Mouse (Mus musculus): ENCODE measurements around the gene Cmtm4. TPM values are rescaled to one million over a fixed set of nuclear protein-coding genes. Genes with fewer than 3 reads are reported as not detected.

Gene Cmtm4
- total and polyA plus RNA-seq, 3 experiments: 6.5 to 31.1 (median 12.0) TPM

GRCm38 (mm10) chr8:104374864-104375846 is 20.5 kb downstream of the Cmtm4 start:
- H3K79me2 ChIP-seq (ENCODE audit: control insufficient read depth, insufficient read depth, low read length, poor library complexity): peaks cover 2% of the 10 kb centered on the region; the same call in 1 of the 2 replicates
- no peaks in the 10 kb centered on the region for H3K4me1 ChIP-seq (ENCODE audit: control insufficient read depth in 1 of 2, insufficient read depth in 2 of 2, low read length in 2 of 2)
- H3K9ac ChIP-seq (ENCODE audit: control insufficient read depth, low read depth, low read length, poor library complexity, severe bottlenecking): no peak overlapping the region
- TF ChIP-seq JUND (IDR thresholded peaks at IDR 0.05; ENCODE audit: low read depth, low read length) (no peak), MXI1 (IDR thresholded peaks at IDR 0.05; ENCODE audit: low read depth, low read length) (no peak), ZMIZ1 (IDR thresholded peaks at IDR 0.05; ENCODE audit: low read depth, low read length) (no peak), CHD2 (IDR thresholded peaks at IDR 0.05; ENCODE audit: low read length) (no peak), NELFE (IDR thresholded peaks at IDR 0.05; ENCODE audit: low read depth, low read length) (no peak), ELF1 (IDR thresholded peaks at IDR 0.05; ENCODE audit: low read depth, low read length) (no peak), HCFC1 (IDR thresholded peaks at IDR 0.05; ENCODE audit: low read depth, low read length) (no peak), NRF1 (IDR thresholded peaks at IDR 0.05; ENCODE audit: insufficient read depth, low read depth, low read length, poor library complexity, severe bottlenecking) (no peak), POLR2A (IDR thresholded peaks at IDR 0.05; ENCODE audit: control insufficient read depth in 1 of 2, insufficient read depth in 1 of 2, low read depth in 1 of 2, low read length in 2 of 2, poor library complexity in 1 of 2) (no peak), MYB (IDR thresholded peaks at IDR 0.05; ENCODE audit: low read depth, low read length) (no peak), MAX (IDR thresholded peaks at IDR 0.05; ENCODE audit: low read length) (no peak), POLR2AphosphoS2 (IDR thresholded peaks at IDR 0.05; ENCODE audit: low read length) (no peak), TAL1 (IDR thresholded peaks at IDR 0.05; ENCODE audit: low read length) (no peak), MYC (IDR thresholded peaks at IDR 0.05; ENCODE audit: low read depth, low read length) (no peak), MAFK (IDR thresholded peaks at IDR 0.05; ENCODE audit: borderline replicate concordance, low read depth, low read length) (no peak), USF1 (IDR thresholded peaks at IDR 0.05; ENCODE audit: low read depth, low read length) (no peak), TBP (IDR thresholded peaks at IDR 0.05; ENCODE audit: low read depth, low read length) (no peak), BHLHE40 (IDR thresholded peaks at IDR 0.05; ENCODE audit: borderline replicate concordance, low read depth, low read length) (no peak), ZC3H11A (IDR thresholded peaks at IDR 0.05; ENCODE audit: low read depth, low read length) (no peak), CHD1 (IDR thresholded peaks at IDR 0.05; ENCODE audit: low read depth, low read length) (no peak)
- DNase-seq (ENCODE audit: low read depth, low spot score): no peak
- no peaks in the 10 kb centered on the region for H3K9me3 ChIP-seq (replicated peaks; ENCODE audit: insufficient read depth, low read length)
- no peaks in the 10 kb centered on the region for H3K27me3 ChIP-seq (ENCODE audit: control insufficient read depth in 1 of 2, insufficient read depth in 2 of 2, low read length in 2 of 2)
- no peak overlapping the region for H3K4me3 ChIP-seq (ENCODE audit: control insufficient read depth in 1 of 2, insufficient read depth in 1 of 2, low read depth in 2 of 2, low read length in 2 of 2)
- H3K27ac ChIP-seq (ENCODE audit: control insufficient read depth, low read depth, low read length): no peak overlapping the region
- H3K36me3 ChIP-seq (ENCODE audit: control insufficient read depth in 1 of 2, insufficient read depth in 2 of 2, low read length in 2 of 2): no peaks in the 10 kb centered on the region

- Histone ChIP-seq H3K79me2 (ENCODE audit: control insufficient read depth, insufficient read depth, low read length, poor library complexity) (peaks cover 2% of the 10 kb centered on the region; the same call in 1 of the 2 replicates), H3K27ac (ENCODE audit: control insufficient read depth, low read depth, low read length) (no peak overlapping the region), H3K4me1 (ENCODE audit: control insufficient read depth in 1 of 2, insufficient read depth in 2 of 2, low read length in 2 of 2) (no peaks in the 10 kb centered on the region), H3K9me3 (replicated peaks; ENCODE audit: insufficient read depth, low read length) (no peaks in the 10 kb centered on the region), H3K4me3 (ENCODE audit: control insufficient read depth in 1 of 2, insufficient read depth in 1 of 2, low read depth in 2 of 2, low read length in 2 of 2) (no peak overlapping the region), H3K9ac (ENCODE audit: control insufficient read depth, low read depth, low read length, poor library complexity, severe bottlenecking) (no peak overlapping the region), H3K27me3 (ENCODE audit: control insufficient read depth in 1 of 2, insufficient read depth in 2 of 2, low read length in 2 of 2) (no peaks in the 10 kb centered on the region), H3K36me3 (ENCODE audit: control insufficient read depth in 1 of 2, insufficient read depth in 2 of 2, low read length in 2 of 2) (no peaks in the 10 kb centered on the region)
- DNase-seq (ENCODE audit: low read depth, low spot score): no peak
- no peak for TF ChIP-seq TAL1 (IDR thresholded peaks at IDR 0.05; ENCODE audit: low read length)
- no peak for TF ChIP-seq POLR2A (IDR thresholded peaks at IDR 0.05; ENCODE audit: control insufficient read depth in 1 of 2, insufficient read depth in 1 of 2, low read depth in 1 of 2, low read length in 2 of 2, poor library complexity in 1 of 2)
- no peak for TF ChIP-seq MAX (IDR thresholded peaks at IDR 0.05; ENCODE audit: low read length)
- TF ChIP-seq GATA1 (IDR thresholded peaks at IDR 0.05; ENCODE audit: low read depth, low read length): no peak
- no peak for TF ChIP-seq ZMIZ1 (IDR thresholded peaks at IDR 0.05; ENCODE audit: low read depth, low read length)
- no peak for TF ChIP-seq MEF2A (IDR thresholded peaks at IDR 0.05; ENCODE audit: extremely low read depth, insufficient replicate concordance, low read depth, low read length, poor library complexity, severe bottlenecking)
- no peak for TF ChIP-seq RAD21 (IDR thresholded peaks at IDR 0.05; ENCODE audit: low read depth, low read length)
- no peak for TF ChIP-seq EP300 (IDR thresholded peaks at IDR 0.05; ENCODE audit: low read depth in 1 of 2, low read length in 2 of 2)
- no peak for TF ChIP-seq ETS1 (IDR thresholded peaks at IDR 0.05; ENCODE audit: low read depth, low read length)
- TF ChIP-seq USF2 (IDR thresholded peaks at IDR 0.05; ENCODE audit: borderline replicate concordance in 1 of 2, insufficient read depth in 1 of 2, low read depth in 1 of 2, low read length in 2 of 2): no peak
- TF ChIP-seq SMC3 (IDR thresholded peaks at IDR 0.05; ENCODE audit: low read depth, low read length): no peak
- no peak for TF ChIP-seq SIN3A (IDR thresholded peaks at IDR 0.05; ENCODE audit: low read length)
- TF ChIP-seq KAT2A (conservative IDR thresholded peaks at IDR 0.05; ENCODE audit: low read depth, low read length): no peak
- TF ChIP-seq POLR2AphosphoS5 (IDR thresholded peaks at IDR 0.05; ENCODE audit: borderline replicate concordance, low read depth, low read length): no peak
Observed at GRCm38 (mm10) chr8:104374269-104374668, 21.3 kb downstream of the Cmtm4 start.
